Mouse (Mus musculus): ENCODE measurements at regions not wholly inside any gene's neighbourhood (a gene's known extent, or its start where the extent isn't known, plus 50 kb on each side); places are given as distances from the start of the nearest gene placed in this dataset.

- no peak for DNase-seq
- Histone ChIP-seq H3K4me1 (ENCODE audit: insufficient read depth) (no peaks in the 10 kb centered on the region), H3K4me2 (no peak overlapping the region), H3K27me3 (ENCODE audit: insufficient read depth, low read length) (no peaks in the 10 kb centered on the region), H3K9me3 (ENCODE audit: low read depth, low read length) (no peaks in the 10 kb centered on the region), H3K36me3 (ENCODE audit: insufficient read depth) (no peaks in the 10 kb centered on the region), H3K27ac (ENCODE audit: low read depth) (no peak overlapping the region), H3K4me3 (ENCODE audit: low read depth, low read length) (no peak overlapping the region), H3K9ac (no peak overlapping the region)
- TF ChIP-seq CTCF (IDR thresholded peaks at IDR 0.05; ENCODE audit: low read depth) = no peak
- ATAC-seq (ENCODE audit: insufficient read depth) = no peak
- 77% methylated on average over 3 of the region's 3 CpGs for WGBS
These were observed 616.0 kb downstream of the Ryr2 start for GRCm38 (mm10) chr13:11490766-11491165.

- TF ChIP-seq CTCF (IDR thresholded peaks at IDR 0.05; ENCODE audit: low read depth) = no peak
- ATAC-seq (ENCODE audit: insufficient read depth) = no peak
- Histone ChIP-seq H3K36me3 (ENCODE audit: insufficient read depth) (no peaks in the 10 kb centered on the region), H3K27me3 (ENCODE audit: insufficient read depth, low read length) (no peaks in the 10 kb centered on the region), H3K4me3 (ENCODE audit: low read depth, low read length) (no peak overlapping the region), H3K4me1 (ENCODE audit: insufficient read depth) (no peaks in the 10 kb centered on the region), H3K4me2 (no peak overlapping the region), H3K9me3 (ENCODE audit: low read depth, low read length) (no peaks in the 10 kb centered on the region), H3K9ac (no peak overlapping the region), H3K27ac (ENCODE audit: low read depth) (peak overlapping the region; percentile 12; the same call in 1 of the 2 replicates)
- WGBS = 42% methylated on average over 1 of the region's 1 CpGs
- peak; percentile 30 for DNase-seq
These were observed 623.6 kb downstream of the Ryr2 start for GRCm38 (mm10) chr13:11483142-11483541.

- no peaks in the 10 kb centered on the region for H3K36me3 ChIP-seq (ENCODE audit: insufficient read depth)
- no peaks in the 10 kb centered on the region for H3K27me3 ChIP-seq (ENCODE audit: insufficient read depth, low read length)
- no peak overlapping the region for H3K9ac ChIP-seq
- no peak for ATAC-seq (ENCODE audit: insufficient read depth)
- H3K27ac ChIP-seq (ENCODE audit: low read depth) = no peak overlapping the region
- H3K4me3 ChIP-seq (ENCODE audit: low read depth, low read length) = no peak overlapping the region
- H3K4me1 ChIP-seq (ENCODE audit: insufficient read depth) = no peaks in the 10 kb centered on the region
- H3K4me2 ChIP-seq = no peak overlapping the region
- DNase-seq = no peak
- TF ChIP-seq CTCF (IDR thresholded peaks at IDR 0.05; ENCODE audit: low read depth) = no peak
- H3K9me3 ChIP-seq (ENCODE audit: low read depth, low read length) = no peaks in the 10 kb centered on the region
- 21% methylated on average over 3 of the region's 3 CpGs for WGBS
These were observed 624.0 kb downstream of the Ryr2 start for GRCm38 (mm10) chr13:11482701-11483100.

GRCm38 (mm10) chr13:11460251-11460650 lies 646.5 kb downstream of the Ryr2 start:
- H3K27ac ChIP-seq (ENCODE audit: low read depth) = no peak overlapping the region
- 77% methylated on average over 2 of the region's 2 CpGs for WGBS
- ATAC-seq (ENCODE audit: insufficient read depth) = no peak
- H3K4me1 ChIP-seq (ENCODE audit: insufficient read depth) = no peaks in the 10 kb centered on the region
- no peak overlapping the region for H3K4me2 ChIP-seq
- DNase-seq = no peak
- H3K27me3 ChIP-seq (ENCODE audit: insufficient read depth, low read length) = no peaks in the 10 kb centered on the region
- no peak overlapping the region for H3K4me3 ChIP-seq (ENCODE audit: low read depth, low read length)
- TF ChIP-seq CTCF (IDR thresholded peaks at IDR 0.05; ENCODE audit: low read depth) = no peak
- H3K9me3 ChIP-seq (ENCODE audit: low read depth, low read length) = no peaks in the 10 kb centered on the region
- H3K9ac ChIP-seq = no peak overlapping the region
- H3K36me3 ChIP-seq (ENCODE audit: insufficient read depth) = no peaks in the 10 kb centered on the region

- Histone ChIP-seq H3K9me3 (ENCODE audit: low read depth, low read length) (no peaks in the 10 kb centered on the region), H3K9ac (no peak overlapping the region), H3K27ac (ENCODE audit: low read depth) (no peak overlapping the region), H3K4me3 (ENCODE audit: low read depth, low read length) (no peak overlapping the region), H3K4me2 (no peak overlapping the region), H3K4me1 (ENCODE audit: insufficient read depth) (no peaks in the 10 kb centered on the region), H3K27me3 (ENCODE audit: insufficient read depth, low read length) (no peaks in the 10 kb centered on the region), H3K36me3 (ENCODE audit: insufficient read depth) (no peaks in the 10 kb centered on the region)
- no peak for TF ChIP-seq CTCF (IDR thresholded peaks at IDR 0.05; ENCODE audit: low read depth)
- no peak for ATAC-seq (ENCODE audit: insufficient read depth)
- WGBS = 64% methylated on average over 3 of the region's 3 CpGs
- DNase-seq = no peak
These were observed 651.6 kb downstream of the Ryr2 start for GRCm38 (mm10) chr13:11455113-11455512.

- no peaks in the 10 kb centered on the region for H3K36me3 ChIP-seq (ENCODE audit: insufficient read depth)
- H3K27ac ChIP-seq (ENCODE audit: low read depth) = no peak overlapping the region
- no peaks in the 10 kb centered on the region for H3K9me3 ChIP-seq (ENCODE audit: low read depth, low read length)
- ATAC-seq (ENCODE audit: insufficient read depth) = no peak
- TF ChIP-seq CTCF (IDR thresholded peaks at IDR 0.05; ENCODE audit: low read depth) = no peak
- no peaks in the 10 kb centered on the region for H3K27me3 ChIP-seq (ENCODE audit: insufficient read depth, low read length)
- no peaks in the 10 kb centered on the region for H3K4me1 ChIP-seq (ENCODE audit: insufficient read depth)
- H3K4me3 ChIP-seq (ENCODE audit: low read depth, low read length) = no peak overlapping the region
- no peak overlapping the region for H3K9ac ChIP-seq
- DNase-seq = no peak
- WGBS = 71% methylated on average over 2 of the region's 2 CpGs
- H3K4me2 ChIP-seq = no peak overlapping the region
These were observed 654.3 kb downstream of the Ryr2 start for GRCm38 (mm10) chr13:11452448-11452847.

GRCm38 (mm10) chr13:11432465-11433339 lies 674.0 kb downstream of the Ryr2 start:
- ATAC-seq (ENCODE audit: insufficient read depth) (no peak; the same call in 1 of the 2 replicates), DNase-seq (peak; percentile 25)
- H3K9ac ChIP-seq = no peak overlapping the region
- no peak overlapping the region for H3K4me3 ChIP-seq (ENCODE audit: low read depth, low read length)
- 60% methylated on average over 7 of the region's 7 CpGs for WGBS
- no peak for TF ChIP-seq CTCF (IDR thresholded peaks at IDR 0.05; ENCODE audit: low read depth)
- no peaks in the 10 kb centered on the region for H3K36me3 ChIP-seq (ENCODE audit: insufficient read depth)
- no peaks in the 10 kb centered on the region for H3K9me3 ChIP-seq (ENCODE audit: low read depth, low read length)
- H3K27ac ChIP-seq (ENCODE audit: low read depth) = no peak overlapping the region
- no peaks in the 10 kb centered on the region for H3K27me3 ChIP-seq (ENCODE audit: insufficient read depth, low read length)
- no peaks in the 10 kb centered on the region for H3K4me1 ChIP-seq (ENCODE audit: insufficient read depth)
- no peak overlapping the region for H3K4me2 ChIP-seq

Data from lung, embryonic 14.5 days (tissue).